Mouse (Mus musculus): ENCODE data around the gene Zscan20. TPM values are rescaled to one million over a fixed set of nuclear protein-coding genes. Genes with fewer than 3 reads are reported as not detected.
A peak's percentile ranks its signal among the peaks of the same experiment; 100 is the strongest.
"Not testable (repeated sequence)": the region's sequence is repeated elsewhere in the genome, so short reads cannot be mapped to it uniquely, and the experiment has no call there.

Zscan20 gene
- total RNA-seq, 1 experiment = 9.0 TPM

- no peaks in the 10 kb centered on the region for H3K9me3 ChIP-seq (ENCODE audit: control insufficient read depth, insufficient read depth, low read depth, low read length)
- H3K4me3 ChIP-seq (ENCODE audit: insufficient read depth in 1 of 2, low read depth in 1 of 2, low read length in 2 of 2, poor library complexity in 1 of 2, severe bottlenecking in 1 of 2) = peak overlapping the region in 1 of 2 experiments; percentile 26; a peak in 2 of 4 replicates
- no peaks in the 10 kb centered on the region for H3K36me3 ChIP-seq (ENCODE audit: control insufficient read depth, insufficient read depth, low read length, poor library complexity, severe bottlenecking)
- in situ Hi-C loops (cut with MboI; ENCODE audit: low sequenced_read_pairs in 2 of 2, unreplicated experiment in 2 of 2) = no loop called here
- H3K27ac ChIP-seq (ENCODE audit: insufficient read depth, low read depth, low read length, poor library complexity, severe bottlenecking) = no peak overlapping the region
- H3K9ac ChIP-seq (ENCODE audit: insufficient read depth, low read depth, low read length, poor library complexity, severe bottlenecking) = no peak overlapping the region
- H3K4me1 ChIP-seq (ENCODE audit: control insufficient read depth in 2 of 2, insufficient read depth in 2 of 2, low read length in 2 of 2, poor library complexity in 1 of 2) = no peaks in the 10 kb centered on the region
- no peak for DNase-seq (ENCODE audit: low read depth, low spot score)
- no peak for TF ChIP-seq ZC3H11A (IDR thresholded peaks at IDR 0.05; ENCODE audit: borderline replicate concordance, low read depth, low read length)
- no peak for TF ChIP-seq HCFC1 (IDR thresholded peaks at IDR 0.05; ENCODE audit: borderline replicate concordance, insufficient read depth, low read length)
Measured at GRCm38 (mm10) chr4:128617363-128618120, 7.6 kb upstream of the Zscan20 start.

- in situ Hi-C loops (cut with MboI; ENCODE audit: low sequenced_read_pairs in 2 of 2, unreplicated experiment in 2 of 2) = no loop called here
- H3K4me1 ChIP-seq (ENCODE audit: control insufficient read depth in 2 of 2, insufficient read depth in 2 of 2, low read length in 2 of 2, poor library complexity in 1 of 2) = peaks cover 0 to 2% of the 10 kb centered on the region in 2 experiments; a peak in 1 of 4 replicates
- no peaks in the 10 kb centered on the region for H3K36me3 ChIP-seq (ENCODE audit: control insufficient read depth, insufficient read depth, low read length, poor library complexity, severe bottlenecking)
- no peak overlapping the region for H3K27ac ChIP-seq (ENCODE audit: insufficient read depth, low read depth, low read length, poor library complexity, severe bottlenecking)
- no peak for DNase-seq (ENCODE audit: low read depth, low spot score)
- H3K4me3 ChIP-seq (ENCODE audit: insufficient read depth in 1 of 2, low read depth in 1 of 2, low read length in 2 of 2, poor library complexity in 1 of 2, severe bottlenecking in 1 of 2) = no peak overlapping the region
- no peak overlapping the region for H3K9ac ChIP-seq (ENCODE audit: insufficient read depth, low read depth, low read length, poor library complexity, severe bottlenecking)
- TF ChIP-seq MAFK (IDR thresholded peaks at IDR 0.05; ENCODE audit: insufficient read depth, low read depth, low read length) = no peak
- TF ChIP-seq HCFC1 (IDR thresholded peaks at IDR 0.05; ENCODE audit: borderline replicate concordance, insufficient read depth, low read length) = no peak
- H3K9me3 ChIP-seq (ENCODE audit: control insufficient read depth, insufficient read depth, low read depth, low read length) = no peaks in the 10 kb centered on the region
Measured at GRCm38 (mm10) chr4:128615761-128616160, 5.9 kb upstream of the Zscan20 start.

- TF ChIP-seq HCFC1 (IDR thresholded peaks at IDR 0.05; ENCODE audit: borderline replicate concordance, insufficient read depth, low read length) (no peak), CHD2 (IDR thresholded peaks at IDR 0.05; ENCODE audit: low read depth, low read length) (no peak), ZNF384 (IDR thresholded peaks at IDR 0.05; ENCODE audit: low read depth, low read length) (no peak), MAFK (IDR thresholded peaks at IDR 0.05; ENCODE audit: insufficient read depth, low read depth, low read length) (no peak), ZC3H11A (IDR thresholded peaks at IDR 0.05; ENCODE audit: borderline replicate concordance, low read depth, low read length) (no peak)
- Histone ChIP-seq H3K27ac (ENCODE audit: insufficient read depth, low read depth, low read length, poor library complexity, severe bottlenecking) (no peak overlapping the region), H3K9me3 (ENCODE audit: control insufficient read depth, insufficient read depth, low read depth, low read length) (no peaks in the 10 kb centered on the region), H3K4me3 (ENCODE audit: insufficient read depth in 1 of 2, low read depth in 1 of 2, low read length in 2 of 2, poor library complexity in 1 of 2, severe bottlenecking in 1 of 2) (no peak overlapping the region), H3K4me1 (ENCODE audit: control insufficient read depth in 2 of 2, insufficient read depth in 2 of 2, low read length in 2 of 2, poor library complexity in 1 of 2) (peaks cover 0 to 2% of the 10 kb centered on the region in 2 experiments; a peak in 1 of 4 replicates), H3K9ac (ENCODE audit: insufficient read depth, low read depth, low read length, poor library complexity, severe bottlenecking) (no peak overlapping the region), H3K36me3 (ENCODE audit: control insufficient read depth, insufficient read depth, low read length, poor library complexity, severe bottlenecking) (no peaks in the 10 kb centered on the region; the same call in 1 of the 2 replicates)
- peak; percentile 50 for DNase-seq (ENCODE audit: low read depth, low spot score)
- in situ Hi-C loops (cut with MboI; ENCODE audit: low sequenced_read_pairs in 2 of 2, unreplicated experiment in 2 of 2) = no loop called here
Measured at GRCm38 (mm10) chr4:128613326-128613725, 3.4 kb upstream of the Zscan20 start.

GRCm38 (mm10) chr4:128611726-128612125 is 1.8 kb upstream of the Zscan20 start:
- H3K4me1 ChIP-seq (ENCODE audit: control insufficient read depth in 2 of 2, insufficient read depth in 2 of 2, low read length in 2 of 2, poor library complexity in 1 of 2); H3K9ac ChIP-seq (ENCODE audit: insufficient read depth, low read depth, low read length, poor library complexity, severe bottlenecking); in situ Hi-C loops (cut with MboI; ENCODE audit: low sequenced_read_pairs in 2 of 2, unreplicated experiment in 2 of 2); H3K36me3 ChIP-seq (ENCODE audit: control insufficient read depth, insufficient read depth, low read length, poor library complexity, severe bottlenecking); H3K27ac ChIP-seq (ENCODE audit: insufficient read depth, low read depth, low read length, poor library complexity, severe bottlenecking); H3K9me3 ChIP-seq (ENCODE audit: control insufficient read depth, insufficient read depth, low read depth, low read length); H3K4me3 ChIP-seq (ENCODE audit: insufficient read depth in 1 of 2, low read depth in 1 of 2, low read length in 2 of 2, poor library complexity in 1 of 2, severe bottlenecking in 1 of 2); DNase-seq (ENCODE audit: low read depth, low spot score): not testable (repeated sequence)

- peak overlapping the region in 1 of 2 experiments; percentile 49; a peak in 2 of 4 replicates for H3K4me3 ChIP-seq (ENCODE audit: insufficient read depth in 1 of 2, low read depth in 1 of 2, low read length in 2 of 2, poor library complexity in 1 of 2, severe bottlenecking in 1 of 2)
- no peaks in the 10 kb centered on the region; the same call in 1 of the 2 replicates for H3K36me3 ChIP-seq (ENCODE audit: control insufficient read depth, insufficient read depth, low read length, poor library complexity, severe bottlenecking)
- no peak for DNase-seq (ENCODE audit: low read depth, low spot score)
- H3K9ac ChIP-seq (ENCODE audit: insufficient read depth, low read depth, low read length, poor library complexity, severe bottlenecking) = no peak overlapping the region
- TF ChIP-seq CHD2 (IDR thresholded peaks at IDR 0.05; ENCODE audit: low read depth, low read length) (no peak), ZNF384 (IDR thresholded peaks at IDR 0.05; ENCODE audit: low read depth, low read length) (no peak), HCFC1 (IDR thresholded peaks at IDR 0.05; ENCODE audit: borderline replicate concordance, insufficient read depth, low read length) (no peak)
- in situ Hi-C loops (cut with MboI; ENCODE audit: low sequenced_read_pairs in 2 of 2, unreplicated experiment in 2 of 2) = no loop called here
- no peaks in the 10 kb centered on the region for H3K9me3 ChIP-seq (ENCODE audit: control insufficient read depth, insufficient read depth, low read depth, low read length)
- H3K4me1 ChIP-seq (ENCODE audit: control insufficient read depth in 2 of 2, insufficient read depth in 2 of 2, low read length in 2 of 2, poor library complexity in 1 of 2) = peaks cover 0 to 2% of the 10 kb centered on the region in 2 experiments; a peak in 1 of 4 replicates
- H3K27ac ChIP-seq (ENCODE audit: insufficient read depth, low read depth, low read length, poor library complexity, severe bottlenecking) = no peak overlapping the region
Measured at GRCm38 (mm10) chr4:128610706-128611105, 808 bp upstream of the Zscan20 start.

All from ES-E14 (cell line).